Mouse (Mus musculus): ENCODE measurements around the gene Id2. TPM values are rescaled to one million over a fixed set of nuclear protein-coding genes. Genes with fewer than 3 reads are reported as not detected.

The Id2 gene
- polyA plus RNA-seq, 1 experiment, result 106 TPM

DNA sequence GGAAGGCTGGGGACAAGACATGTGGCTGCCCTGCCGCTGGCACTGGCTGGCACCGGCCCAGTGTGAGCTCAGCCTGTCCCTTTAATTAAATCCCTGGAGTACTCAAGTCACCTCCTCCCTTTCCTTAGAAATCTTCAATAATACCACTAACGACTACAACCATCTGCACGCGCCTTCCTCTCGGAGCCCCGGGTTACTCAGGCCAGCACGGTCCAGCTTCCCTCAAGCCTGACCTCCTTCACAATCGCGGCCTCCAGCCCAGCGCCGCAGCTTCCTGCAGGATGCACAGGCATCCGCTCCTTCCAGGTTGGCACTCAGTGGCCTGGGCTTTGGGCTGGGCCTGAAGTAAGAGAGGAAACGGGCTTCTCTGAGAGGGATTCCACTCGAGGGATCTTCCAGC lies 22.3 kb upstream of the Id2 start:
- H3K4me1 ChIP-seq (ENCODE audit: control insufficient read depth, insufficient read depth, insufficient read length), result no peaks in the 10 kb centered on the region; the same call in 1 of the 2 replicates
- no peak for TF ChIP-seq POLR2A (IDR thresholded peaks at IDR 0.05; ENCODE audit: low read depth, low read length)
- no peak for TF ChIP-seq CTCF (IDR thresholded peaks at IDR 0.05; ENCODE audit: extremely low read depth, insufficient read depth, insufficient read length, insufficient replicate concordance)
- H3K36me3 ChIP-seq (ENCODE audit: control insufficient read depth, insufficient read depth, low read length), result no peaks in the 10 kb centered on the region
- no peak overlapping the region for H3K4me3 ChIP-seq (ENCODE audit: extremely low read depth, insufficient read depth, insufficient read length)
- 34% methylated on average over 15 of the region's 15 CpGs for WGBS
- DNase-seq (ENCODE audit: low read depth in 1 of 2, low spot score in 2 of 2), result no peak
- H3K27me3 ChIP-seq (ENCODE audit: control insufficient read depth, insufficient read depth, low read length), result no peaks in the 10 kb centered on the region
- H3K27ac ChIP-seq (ENCODE audit: insufficient read depth, low read length), result no peak overlapping the region

- WGBS, result 61% methylated on average over 4 of the region's 4 CpGs
- Histone ChIP-seq H3K27me3 (ENCODE audit: control insufficient read depth, insufficient read depth, low read length) (no peaks in the 10 kb centered on the region), H3K4me1 (ENCODE audit: control insufficient read depth, insufficient read depth, insufficient read length) (no peaks in the 10 kb centered on the region; the same call in 1 of the 2 replicates), H3K27ac (ENCODE audit: insufficient read depth, low read length) (no peak overlapping the region), H3K36me3 (ENCODE audit: control insufficient read depth, insufficient read depth, low read length) (no peaks in the 10 kb centered on the region), H3K4me3 (ENCODE audit: extremely low read depth, insufficient read depth, insufficient read length) (no peak overlapping the region)
- no peak for DNase-seq (ENCODE audit: low read depth in 1 of 2, low spot score in 2 of 2)
- TF ChIP-seq CTCF (IDR thresholded peaks at IDR 0.05; ENCODE audit: extremely low read depth, insufficient read depth, insufficient read length, insufficient replicate concordance) (no peak), POLR2A (IDR thresholded peaks at IDR 0.05; ENCODE audit: low read depth, low read length) (no peak)
Measured at GRCm38 (mm10) chr12:25117856-25118511, 21.0 kb upstream of the Id2 start.

DNA sequence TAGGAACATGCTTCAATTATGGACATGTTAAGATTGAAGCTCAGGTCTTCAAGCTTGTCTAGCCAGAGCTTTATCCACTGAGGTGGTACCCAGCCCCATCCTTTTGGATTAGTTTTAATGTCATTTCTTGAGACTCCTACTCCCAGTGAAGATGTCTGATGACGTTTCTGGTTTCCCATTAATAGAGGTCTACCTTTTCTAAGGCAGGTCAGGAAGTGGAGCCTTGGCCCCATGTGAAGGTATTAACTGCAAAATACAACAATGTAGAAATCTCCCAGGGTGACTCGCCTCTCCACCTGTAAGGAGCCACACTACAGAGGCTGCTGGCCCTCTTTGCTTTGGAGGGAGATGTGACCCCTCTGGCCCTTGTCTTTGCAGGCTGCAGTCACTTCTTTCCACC lies 19.2 kb upstream of the Id2 start:
- Histone ChIP-seq H3K27me3 (ENCODE audit: control insufficient read depth, insufficient read depth, low read length) (no peaks in the 10 kb centered on the region), H3K4me3 (ENCODE audit: extremely low read depth, insufficient read depth, insufficient read length) (no peak overlapping the region), H3K4me1 (ENCODE audit: control insufficient read depth, insufficient read depth, insufficient read length) (no peaks in the 10 kb centered on the region; the same call in 1 of the 2 replicates), H3K36me3 (ENCODE audit: control insufficient read depth, insufficient read depth, low read length) (no peaks in the 10 kb centered on the region), H3K27ac (ENCODE audit: insufficient read depth, low read length) (no peak overlapping the region)
- WGBS, result 90% methylated on average over 2 of the region's 2 CpGs
- no peak for TF ChIP-seq POLR2A (IDR thresholded peaks at IDR 0.05; ENCODE audit: low read depth, low read length)
- no peak for TF ChIP-seq CTCF (IDR thresholded peaks at IDR 0.05; ENCODE audit: extremely low read depth, insufficient read depth, insufficient read length, insufficient replicate concordance)
- DNase-seq (ENCODE audit: low read depth in 1 of 2, low spot score in 2 of 2), result no peak

GRCm38 (mm10) chr12:25114426-25114825 lies 17.5 kb upstream of the Id2 start:
- no peaks in the 10 kb centered on the region for H3K27me3 ChIP-seq (ENCODE audit: control insufficient read depth, insufficient read depth, low read length)
- no peak overlapping the region for H3K27ac ChIP-seq (ENCODE audit: insufficient read depth, low read length)
- no peak overlapping the region for H3K4me3 ChIP-seq (ENCODE audit: extremely low read depth, insufficient read depth, insufficient read length)
- WGBS, result 74% methylated on average over 1 of the region's 1 CpGs
- H3K4me1 ChIP-seq (ENCODE audit: control insufficient read depth, insufficient read depth, insufficient read length), result no peaks in the 10 kb centered on the region; the same call in 1 of the 2 replicates
- no peak for DNase-seq (ENCODE audit: low read depth in 1 of 2, low spot score in 2 of 2)
- H3K36me3 ChIP-seq (ENCODE audit: control insufficient read depth, insufficient read depth, low read length), result no peaks in the 10 kb centered on the region
- TF ChIP-seq CTCF (IDR thresholded peaks at IDR 0.05; ENCODE audit: extremely low read depth, insufficient read depth, insufficient read length, insufficient replicate concordance) (no peak), POLR2A (IDR thresholded peaks at IDR 0.05; ENCODE audit: low read depth, low read length) (no peak)

DNA sequence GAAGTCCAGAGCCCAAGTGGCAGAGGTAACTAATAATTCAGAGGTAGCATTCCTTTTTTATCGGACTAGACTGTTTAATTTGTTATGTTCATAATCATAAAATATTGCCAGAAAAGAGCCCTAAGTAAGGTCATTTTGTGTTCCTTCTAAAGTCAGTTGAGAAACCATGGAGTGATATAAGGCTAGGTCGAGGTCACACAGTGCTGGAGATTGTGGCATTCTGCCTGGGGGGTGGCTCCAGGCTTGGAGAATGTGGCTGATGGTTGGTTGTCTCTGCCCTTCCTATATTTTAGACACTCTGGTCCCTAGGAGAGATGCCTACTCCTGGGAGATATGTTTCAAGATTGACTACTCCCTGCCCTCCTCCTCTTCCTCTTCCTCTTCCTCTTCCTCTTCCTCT lies 16.4 kb upstream of the Id2 start:
- Histone ChIP-seq H3K27ac (ENCODE audit: insufficient read depth, low read length) (no peak overlapping the region), H3K4me1 (ENCODE audit: control insufficient read depth, insufficient read depth, insufficient read length) (no peaks in the 10 kb centered on the region; the same call in 1 of the 2 replicates), H3K27me3 (ENCODE audit: control insufficient read depth, insufficient read depth, low read length) (no peaks in the 10 kb centered on the region), H3K36me3 (ENCODE audit: control insufficient read depth, insufficient read depth, low read length) (no peaks in the 10 kb centered on the region), H3K4me3 (ENCODE audit: extremely low read depth, insufficient read depth, insufficient read length) (no peak overlapping the region)
- DNase-seq (ENCODE audit: low read depth in 1 of 2, low spot score in 2 of 2), result no peak
- WGBS, result 90% methylated on average over 2 of the region's 2 CpGs
- no peak for TF ChIP-seq POLR2A (IDR thresholded peaks at IDR 0.05; ENCODE audit: low read depth, low read length)
- TF ChIP-seq CTCF (IDR thresholded peaks at IDR 0.05; ENCODE audit: extremely low read depth, insufficient read depth, insufficient read length, insufficient replicate concordance), result no peak

- H3K27ac ChIP-seq (ENCODE audit: insufficient read depth, low read length), result no peak overlapping the region
- H3K36me3 ChIP-seq (ENCODE audit: control insufficient read depth, insufficient read depth, low read length), result no peaks in the 10 kb centered on the region
- H3K27me3 ChIP-seq (ENCODE audit: control insufficient read depth, insufficient read depth, low read length), result no peaks in the 10 kb centered on the region
- no peak overlapping the region for H3K4me3 ChIP-seq (ENCODE audit: extremely low read depth, insufficient read depth, insufficient read length)
- TF ChIP-seq POLR2A (IDR thresholded peaks at IDR 0.05; ENCODE audit: low read depth, low read length) (no peak), CTCF (IDR thresholded peaks at IDR 0.05; ENCODE audit: extremely low read depth, insufficient read depth, insufficient read length, insufficient replicate concordance) (no peak)
- DNase-seq (ENCODE audit: low read depth in 1 of 2, low spot score in 2 of 2), result no peak
- 92% methylated on average over 2 of the region's 2 CpGs for WGBS
- no peaks in the 10 kb centered on the region; the same call in 1 of the 2 replicates for H3K4me1 ChIP-seq (ENCODE audit: control insufficient read depth, insufficient read depth, insufficient read length)
Measured at GRCm38 (mm10) chr12:25112806-25113205, 15.9 kb upstream of the Id2 start.

DNA sequence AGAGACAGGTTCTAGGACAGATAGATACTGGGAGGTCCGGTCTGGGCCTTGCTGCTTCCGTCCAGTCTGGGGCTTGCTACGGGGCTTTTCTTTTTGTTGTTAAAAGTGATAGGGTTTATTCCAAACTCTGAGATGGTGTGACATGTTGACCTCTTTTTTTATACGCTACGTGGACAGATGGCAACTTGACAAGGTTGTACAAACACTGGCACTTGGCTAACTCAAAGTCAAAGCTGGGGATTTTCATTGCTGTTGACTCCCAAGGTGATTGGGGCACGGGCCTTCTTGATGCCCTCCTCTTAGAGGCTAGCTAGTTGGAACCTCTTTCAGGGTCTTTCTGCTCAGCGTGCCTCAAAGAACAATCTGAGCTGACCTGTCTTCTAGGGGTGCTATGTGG lies 13.7 kb upstream of the Id2 start:
- no peak overlapping the region for H3K4me3 ChIP-seq (ENCODE audit: extremely low read depth, insufficient read depth, insufficient read length)
- H3K27me3 ChIP-seq (ENCODE audit: control insufficient read depth, insufficient read depth, low read length), result no peaks in the 10 kb centered on the region
- no peaks in the 10 kb centered on the region for H3K4me1 ChIP-seq (ENCODE audit: control insufficient read depth, insufficient read depth, insufficient read length)
- no peaks in the 10 kb centered on the region for H3K36me3 ChIP-seq (ENCODE audit: control insufficient read depth, insufficient read depth, low read length)
- no peak for TF ChIP-seq CTCF (IDR thresholded peaks at IDR 0.05; ENCODE audit: extremely low read depth, insufficient read depth, insufficient read length, insufficient replicate concordance)
- no peak for TF ChIP-seq POLR2A (IDR thresholded peaks at IDR 0.05; ENCODE audit: low read depth, low read length)
- no peak for DNase-seq (ENCODE audit: low read depth in 1 of 2, low spot score in 2 of 2)
- 91% methylated on average over 7 of the region's 7 CpGs for WGBS
- H3K27ac ChIP-seq (ENCODE audit: insufficient read depth, low read length), result no peak overlapping the region
